Mouse (Mus musculus) midbrain, embryonic 15.5 days (tissue): Measurements from ENCODE around the gene Eprs. TPM values are rescaled to one million over a fixed set of nuclear protein-coding genes. Genes with fewer than 3 reads are reported as not detected.

Source experiments
- ATAC-seq: fragments of 200-750 bp; cut with Nextera tagmentation; replicated peaks from 2 replicates; pipeline ENCODE4 v1.8.0; 2017; ENCODE audit warnings: moderate TSS enrichment
- H3K27ac ChIP-seq: fragments of 300-500 bp; sonication (generic); 2 replicates; pipeline ENCODE4 v1.5.1; 2015; ENCODE audit warnings: mild to moderate bottlenecking, inconsistent platforms
- H3K27me3 ChIP-seq: fragments of 300-500 bp; sonication (generic); replicated peaks from 2 replicates; pipeline ENCODE4 v1.6.1; 2015; ENCODE audit warnings: inconsistent platforms
- H3K36me3 ChIP-seq: fragments of 300-500 bp; sonication (generic); replicated peaks from 2 replicates; pipeline ENCODE4 v1.6.1; 2015; ENCODE audit warnings: inconsistent platforms
- H3K4me1 ChIP-seq: fragments of 300-500 bp; sonication (generic); 2 replicates; pipeline ENCODE4 v1.6.1; 2015; ENCODE audit warnings: inconsistent platforms
- H3K4me2 ChIP-seq: fragments of 300-500 bp; sonication (generic); 2 replicates; pipeline ENCODE4 v1.6.1; 2015; ENCODE audit warnings: inconsistent platforms, mild to moderate bottlenecking, moderate library complexity
- H3K4me3 ChIP-seq: fragments of 300-500 bp; sonication (generic); 2 replicates; pipeline ENCODE4 v1.5.1; 2015; ENCODE audit warnings: mild to moderate bottlenecking, inconsistent platforms
- H3K9ac ChIP-seq: fragments of 300-500 bp; sonication (generic); 2 replicates; pipeline ENCODE4 v1.6.1; 2015; ENCODE audit warnings: mild to moderate bottlenecking, inconsistent platforms
- H3K9me3 ChIP-seq: fragments of 300-500 bp; sonication (generic); 2 replicates; pipeline ENCODE4 v1.6.1; 2016; ENCODE audit warnings: inconsistent platforms
- whole genome bisulfite sequencing: fragments of 180-500 bp; shearing (Covaris S2); methylation state at CpG from one replicate; pipeline ENCODE4 v1.1.7; 2015; ENCODE audit warnings: mixed read lengths; 5-methylcytosine and 5-hydroxymethylcytosine counted together
- polyA plus RNA-seq: library from polyadenylated mRNA; unstranded; fragments of >200 nt; fragmentation: Nextera tagmentation; extraction: Ambion mirVana; gene quantifications from 2 replicates; pipeline ENCODE4 v1.2.1, GENCODE M21; 2015

The Eprs gene
- polyA plus RNA-seq, 1 experiment from 2014 or later, result 137 TPM

- Histone ChIP-seq H3K4me1 (peaks cover 23% of the 10 kb centered on the region), H3K27me3 (no peaks in the 10 kb centered on the region), H3K4me2 (no peak overlapping the region), H3K36me3 (peaks cover 24% of the 10 kb centered on the region), H3K9me3 (no peaks in the 10 kb centered on the region), H3K4me3 (no peak overlapping the region), H3K9ac (no peak overlapping the region), H3K27ac (no peak overlapping the region)
- ATAC-seq, result no peak
- 90% methylated on average over 6 of the region's 6 CpGs for WGBS
Observed at GRCm38 (mm10) chr1:185367383-185367782, 4.5 kb downstream of the Eprs start.

GRCm38 (mm10) chr1:185369979-185370378, 7.1 kb downstream of the Eprs start:
- Histone ChIP-seq H3K4me1 (peaks cover 10% of the 10 kb centered on the region), H3K4me2 (no peak overlapping the region), H3K36me3 (peaks cover 40% of the 10 kb centered on the region), H3K27ac (no peak overlapping the region), H3K27me3 (no peaks in the 10 kb centered on the region), H3K9me3 (no peaks in the 10 kb centered on the region), H3K4me3 (no peak overlapping the region), H3K9ac (no peak overlapping the region)
- 92% methylated on average over 6 of the region's 6 CpGs for WGBS
- no peak for ATAC-seq

- H3K36me3 ChIP-seq, result peaks cover 66% of the 10 kb centered on the region
Observed at GRCm38 (mm10) chr1:185376390-185376789, 13.5 kb downstream of the Eprs start.

GRCm38 (mm10) chr1:185377429-185377828, 14.6 kb downstream of the Eprs start:
- Histone ChIP-seq H3K27ac (no peak overlapping the region), H3K27me3 (no peaks in the 10 kb centered on the region), H3K9ac (no peak overlapping the region), H3K9me3 (no peaks in the 10 kb centered on the region), H3K36me3 (peaks cover 65% of the 10 kb centered on the region), H3K4me2 (no peak overlapping the region), H3K4me3 (no peak overlapping the region), H3K4me1 (no peaks in the 10 kb centered on the region)
- 96% methylated on average over 2 of the region's 2 CpGs for WGBS
- ATAC-seq, result no peak

More at GRCm38 (mm10) chr1:185376390-185376789, 13.5 kb downstream of the Eprs start:
- Histone ChIP-seq H3K9me3 (no peaks in the 10 kb centered on the region), H3K4me2 (no peak overlapping the region), H3K4me3 (no peak overlapping the region), H3K27ac (no peak overlapping the region), H3K4me1 (no peaks in the 10 kb centered on the region), H3K27me3 (no peaks in the 10 kb centered on the region), H3K9ac (no peak overlapping the region)
- ATAC-seq, result no peak

- Histone ChIP-seq H3K4me1 (no peaks in the 10 kb centered on the region), H3K4me3 (no peak overlapping the region), H3K9me3 (no peaks in the 10 kb centered on the region), H3K9ac (no peak overlapping the region), H3K4me2 (no peak overlapping the region), H3K27ac (no peak overlapping the region), H3K36me3 (peaks cover 44% of the 10 kb centered on the region), H3K27me3 (no peaks in the 10 kb centered on the region)
- ATAC-seq, result no peak
- 94% methylated on average over 5 of the region's 5 CpGs for WGBS
Observed at GRCm38 (mm10) chr1:185401615-185402014, 38.8 kb downstream of the Eprs start.

GRCm38 (mm10) chr1:185404021-185404420, 41.2 kb downstream of the Eprs start:
- Histone ChIP-seq H3K27ac (no peak overlapping the region), H3K4me3 (no peak overlapping the region), H3K9ac (no peak overlapping the region), H3K27me3 (no peaks in the 10 kb centered on the region), H3K4me2 (no peak overlapping the region), H3K36me3 (peaks cover 51% of the 10 kb centered on the region), H3K4me1 (no peaks in the 10 kb centered on the region), H3K9me3 (no peaks in the 10 kb centered on the region)
- no peak for ATAC-seq
- WGBS, result 35% methylated on average over 2 of the region's 2 CpGs

- no peak overlapping the region for H3K4me3 ChIP-seq
- no peaks in the 10 kb centered on the region for H3K9me3 ChIP-seq
- H3K4me1 ChIP-seq, result no peaks in the 10 kb centered on the region
- no peaks in the 10 kb centered on the region for H3K27me3 ChIP-seq
- H3K27ac ChIP-seq, result no peak overlapping the region
- WGBS, result 95% methylated on average over 10 of the region's 10 CpGs
- no peak overlapping the region for H3K4me2 ChIP-seq
- H3K36me3 ChIP-seq, result peaks cover 46% of the 10 kb centered on the region
- H3K9ac ChIP-seq, result no peak overlapping the region
- ATAC-seq, result no peak
Observed at GRCm38 (mm10) chr1:185405921-185406320, 43.1 kb downstream of the Eprs start.

- H3K4me3 ChIP-seq, result no peak overlapping the region
- no peak overlapping the region for H3K9ac ChIP-seq
- H3K4me2 ChIP-seq, result no peak overlapping the region
- no peaks in the 10 kb centered on the region for H3K9me3 ChIP-seq
- H3K27ac ChIP-seq, result no peak overlapping the region
- no peak for ATAC-seq
- 74% methylated on average over 3 of the region's 3 CpGs for whole genome bisulfite sequencing
- H3K4me1 ChIP-seq, result no peaks in the 10 kb centered on the region
- H3K36me3 ChIP-seq, result peaks cover 59% of the 10 kb centered on the region
- no peaks in the 10 kb centered on the region for H3K27me3 ChIP-seq
Observed at GRCm38 (mm10) chr1:185409831-185410230, 47.0 kb downstream of the Eprs start.

- H3K4me2 ChIP-seq, result no peak overlapping the region
- no peak overlapping the region for H3K9ac ChIP-seq
- no peak overlapping the region for H3K4me3 ChIP-seq
- ATAC-seq, result no peak
- no peaks in the 10 kb centered on the region for H3K9me3 ChIP-seq
- WGBS, result 91% methylated on average over 9 of the region's 9 CpGs
- H3K27me3 ChIP-seq, result no peaks in the 10 kb centered on the region
- H3K4me1 ChIP-seq, result no peaks in the 10 kb centered on the region
- H3K27ac ChIP-seq, result no peak overlapping the region
- peaks cover 38% of the 10 kb centered on the region for H3K36me3 ChIP-seq
Observed at GRCm38 (mm10) chr1:185418011-185418410, 55.2 kb downstream of the Eprs start.

- peaks cover 34% of the 10 kb centered on the region for H3K36me3 ChIP-seq
- no peak for ATAC-seq
Observed at GRCm38 (mm10) chr1:185419805-185420204, 57.0 kb downstream of the Eprs start.

GRCm38 (mm10) chr1:185420776-185421175, 57.9 kb downstream of the Eprs start:
- no peak overlapping the region for H3K4me3 ChIP-seq
- peaks cover 34% of the 10 kb centered on the region for H3K36me3 ChIP-seq
- H3K4me2 ChIP-seq, result no peak overlapping the region
- H3K27me3 ChIP-seq, result no peaks in the 10 kb centered on the region
- no peak overlapping the region for H3K9ac ChIP-seq
- no peak for ATAC-seq
- no peak overlapping the region for H3K27ac ChIP-seq
- H3K4me1 ChIP-seq, result no peaks in the 10 kb centered on the region
- 94% methylated on average over 6 of the region's 6 CpGs for WGBS
- no peaks in the 10 kb centered on the region for H3K9me3 ChIP-seq

More at GRCm38 (mm10) chr1:185419805-185420204, 57.0 kb downstream of the Eprs start:
- Histone ChIP-seq H3K27ac (no peak overlapping the region), H3K4me3 (no peak overlapping the region), H3K9me3 (no peaks in the 10 kb centered on the region), H3K9ac (no peak overlapping the region), H3K4me2 (no peak overlapping the region), H3K4me1 (no peaks in the 10 kb centered on the region), H3K27me3 (no peaks in the 10 kb centered on the region)
- WGBS, result 90% methylated on average over 5 of the region's 5 CpGs

- ATAC-seq, result no peak
- H3K9ac ChIP-seq, result no peak overlapping the region
- H3K9me3 ChIP-seq, result no peaks in the 10 kb centered on the region
- H3K4me3 ChIP-seq, result no peak overlapping the region
- H3K36me3 ChIP-seq, result peaks cover 9% of the 10 kb centered on the region
- 95% methylated on average over 5 of the region's 5 CpGs for WGBS
- no peak overlapping the region for H3K4me2 ChIP-seq
- H3K27me3 ChIP-seq, result no peaks in the 10 kb centered on the region
- H3K4me1 ChIP-seq, result no peaks in the 10 kb centered on the region
- no peak overlapping the region for H3K27ac ChIP-seq
Observed at GRCm38 (mm10) chr1:185426583-185426982, 63.7 kb downstream of the Eprs start.

GRCm38 (mm10) chr1:185430488-185430887, 67.6 kb downstream of the Eprs start:
- Histone ChIP-seq H3K36me3 (peaks cover 4% of the 10 kb centered on the region), H3K27me3 (no peaks in the 10 kb centered on the region), H3K27ac (no peak overlapping the region), H3K9me3 (no peaks in the 10 kb centered on the region), H3K9ac (no peak overlapping the region), H3K4me3 (no peak overlapping the region), H3K4me1 (no peaks in the 10 kb centered on the region), H3K4me2 (no peak overlapping the region)
- ATAC-seq, result 0 out of 2 replicates have a peak, but pooled peaks have one; percentile 30
- 81% methylated on average over 5 of the region's 5 CpGs for WGBS
